Comparison of ENCODE assay signal across 18 mouse cellular contexts in genomic region chrX:13386354-13386753, GRCm38 (mm10).
DNase-seq lines count a peak whose midpoint lies in the region; ATAC-seq and TF ChIP-seq lines count a peak whose summit lies in the region.
"Had no signal": no experiment of that assay in that cellular context is flagged by ENCODE, and none has a peak within 500 bp of the region (broad histone marks: within the 10 kb centered on the region; RNA-seq: fewer than 3 reads in every experiment).

No protein-coding gene starts in this region.

- ATAC-seq in stomach, postnatal 0 days (ENCODE audit: low FRiP score, low TSS enrichment), result peak; percentile 70; the same call in 1 of the 2 replicates
- ATAC-seq: liver, embryonic 12.5 days; midbrain, embryonic 16.5 days had no signal

- no peaks in the 10 kb centered on the region for H3K27me3 ChIP-seq in stomach, postnatal 0 days (ENCODE audit: control insufficient read depth, insufficient read depth, low read length)
- peaks cover 37% of the 10 kb centered on the region for H3K27me3 ChIP-seq in midbrain, embryonic 10.5 days (ENCODE audit: low read depth, poor library complexity, severe bottlenecking)
- H3K27me3 ChIP-seq: embryonic facial prominence, embryonic 12.5 days; forebrain, embryonic 12.5 days; liver, embryonic 12.5 days; neural tube, embryonic 12.5 days; stomach, embryonic 15.5 days had no signal

- H3K4me1 ChIP-seq in stomach, postnatal 0 days (replicated peaks; ENCODE audit: control insufficient read depth, insufficient read depth), result no peaks in the 10 kb centered on the region
- H3K4me1 ChIP-seq in midbrain, embryonic 10.5 days, result no peaks in the 10 kb centered on the region
- H3K4me1 ChIP-seq: embryonic facial prominence, embryonic 12.5 days; forebrain, embryonic 12.5 days; heart, embryonic 10.5 days; liver, embryonic 12.5 days; neural tube, embryonic 12.5 days; stomach, embryonic 15.5 days had no signal

- H3K9ac ChIP-seq in stomach, postnatal 0 days (ENCODE audit: low read length), result no peak overlapping the region
- H3K9ac ChIP-seq: embryonic facial prominence, embryonic 12.5 days; forebrain, embryonic 12.5 days; liver, embryonic 12.5 days; neural tube, embryonic 12.5 days; stomach, embryonic 15.5 days had no signal

- no peak for TF ChIP-seq CTCF in stomach, postnatal 0 days (IDR thresholded peaks at IDR 0.05; ENCODE audit: low read depth)

- WGBS in stomach, postnatal 0 days, result 72% methylated on average over 9 of the region's 9 CpGs
- 88% methylated on average over 9 of the region's 9 CpGs for WGBS in midbrain, embryonic 10.5 days

- DNase-seq in lung, postnatal 36 days, result peak; percentile 11
- no peak for DNase-seq in lung, postnatal 25 days (ENCODE audit: low spot score)
- peak; percentile 59 for DNase-seq in NIH3T3 (ENCODE audit: low read depth)
- peak; percentile 7 to 20 for DNase-seq in adrenal gland, postnatal 36 days
- peak; percentile 14 for DNase-seq in stomach, postnatal 0 days (ENCODE audit: low spot score)
- DNase-seq in Muller cell, postnatal 12 days (ENCODE audit: inconsistent ontology term), result no peak
- DNase-seq in midbrain, embryonic 10.5 days (ENCODE audit: low spot score), result no peak
- DNase-seq: cerebellum, postnatal 36 days; heart, postnatal 36 days; kidney, postnatal 10 days; layer of hippocampus, adult 9-11 months had no signal

- H3K4me2 ChIP-seq in stomach, postnatal 0 days (replicated peaks; ENCODE audit: low read depth), result no peak overlapping the region
- H3K4me2 ChIP-seq: embryonic facial prominence, embryonic 12.5 days; forebrain, embryonic 12.5 days; liver, embryonic 12.5 days; neural tube, embryonic 12.5 days; stomach, embryonic 15.5 days had no signal

- no peaks in the 10 kb centered on the region for H3K9me3 ChIP-seq in stomach, postnatal 0 days (ENCODE audit: control insufficient read depth, low read length)
- no peaks in the 10 kb centered on the region; the same call in 1 of the 2 replicates for H3K9me3 ChIP-seq in midbrain, embryonic 10.5 days (replicated peaks)
- H3K9me3 ChIP-seq: embryonic facial prominence, embryonic 12.5 days; forebrain, embryonic 12.5 days; heart, embryonic 10.5 days; liver, embryonic 12.5 days; neural tube, embryonic 12.5 days; stomach, embryonic 15.5 days had no signal

- no peak for TF ChIP-seq EP300 in stomach, postnatal 0 days (optimal IDR thresholded peaks at IDR 0.05)

- H3K27ac ChIP-seq in stomach, postnatal 0 days (replicated peaks), result no peak overlapping the region
- no peak overlapping the region for H3K27ac ChIP-seq in midbrain, embryonic 10.5 days (replicated peaks)
- H3K27ac ChIP-seq: embryonic facial prominence, embryonic 12.5 days; forebrain, embryonic 12.5 days; heart, embryonic 10.5 days; liver, embryonic 12.5 days; neural tube, embryonic 12.5 days; stomach, embryonic 15.5 days had no signal

- no peak overlapping the region for H3K4me3 ChIP-seq in stomach, postnatal 0 days (ENCODE audit: low read depth, low read length)
- no peak overlapping the region for H3K4me3 ChIP-seq in midbrain, embryonic 10.5 days
- H3K4me3 ChIP-seq: embryonic facial prominence, embryonic 12.5 days; forebrain, embryonic 12.5 days; heart, embryonic 10.5 days; liver, embryonic 12.5 days; neural tube, embryonic 12.5 days; stomach, embryonic 15.5 days had no signal

- no peaks in the 10 kb centered on the region for H3K36me3 ChIP-seq in stomach, postnatal 0 days (ENCODE audit: control insufficient read depth, insufficient read depth, low read length)
- no peaks in the 10 kb centered on the region for H3K36me3 ChIP-seq in midbrain, embryonic 10.5 days
- H3K36me3 ChIP-seq: embryonic facial prominence, embryonic 12.5 days; forebrain, embryonic 12.5 days; heart, embryonic 10.5 days; liver, embryonic 12.5 days; neural tube, embryonic 12.5 days; stomach, embryonic 15.5 days had no signal

Comparison
In these comparisons a context has a peak if more than half of its experiments do, and no peak if none do; other contexts are left out.
1. DNase-seq: peak in lung, postnatal 36 days (single experiment), NIH3T3 (single experiment), adrenal gland, postnatal 36 days (2 of 2) and stomach, postnatal 0 days (single experiment); none in lung, postnatal 25 days (single experiment), Muller cell, postnatal 12 days (single experiment) and midbrain, embryonic 10.5 days (single experiment).